Mouse (Mus musculus): ENCODE data around the gene Gfi1.

DNA sequence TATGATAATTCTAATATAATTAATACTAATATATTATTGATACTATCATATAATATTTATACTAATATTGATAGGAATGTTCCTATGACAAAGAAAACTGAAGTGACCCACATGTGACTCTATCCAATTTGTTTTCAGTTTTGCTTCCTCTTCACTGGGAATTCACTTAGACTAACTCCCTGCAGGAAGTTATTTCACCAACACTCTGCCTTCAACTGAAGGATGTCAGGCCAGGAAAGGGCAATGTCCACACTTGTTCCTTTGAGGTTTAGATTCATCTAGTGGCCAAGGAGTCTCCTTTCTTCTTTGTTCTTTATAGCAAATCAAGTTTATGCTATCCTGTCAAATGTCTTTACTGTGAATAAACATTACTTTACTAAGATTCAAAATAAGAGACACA is 37.8 kb upstream of the Gfi1 start:
- no peak for TF ChIP-seq CTCF (IDR thresholded peaks at IDR 0.05; ENCODE audit: control insufficient read depth, insufficient read depth, insufficient read length)
- TF ChIP-seq FOSL1 (IDR thresholded peaks at IDR 0.05; ENCODE audit: insufficient read depth, low read length, poor library complexity, severe bottlenecking): no peak
- no peak for TF ChIP-seq USF1 (IDR thresholded peaks at IDR 0.05; ENCODE audit: low read depth)
- no peak for TF ChIP-seq MAX (IDR thresholded peaks at IDR 0.05)
- no peak for TF ChIP-seq MYOG (IDR thresholded peaks at IDR 0.05; ENCODE audit: control insufficient read depth, extremely low read depth, insufficient read length)
- TF ChIP-seq MYOD1 (IDR thresholded peaks at IDR 0.05; ENCODE audit: control insufficient read depth, insufficient read length, low read depth): no peak
